Mouse (Mus musculus): ENCODE data around the gene Chchd1. TPM values are rescaled to one million over a fixed set of nuclear protein-coding genes. Genes with fewer than 3 reads are reported as not detected.

Gene Chchd1
- total RNA-seq, 4 experiments from 2014 or later, result 122 to 140 (median 126) TPM

GRCm38 (mm10) chr14:20724043-20724442, 21.2 kb downstream of the Chchd1 start:
- no peak for DNase-seq (ENCODE audit: low spot score in 2 of 2)

DNA sequence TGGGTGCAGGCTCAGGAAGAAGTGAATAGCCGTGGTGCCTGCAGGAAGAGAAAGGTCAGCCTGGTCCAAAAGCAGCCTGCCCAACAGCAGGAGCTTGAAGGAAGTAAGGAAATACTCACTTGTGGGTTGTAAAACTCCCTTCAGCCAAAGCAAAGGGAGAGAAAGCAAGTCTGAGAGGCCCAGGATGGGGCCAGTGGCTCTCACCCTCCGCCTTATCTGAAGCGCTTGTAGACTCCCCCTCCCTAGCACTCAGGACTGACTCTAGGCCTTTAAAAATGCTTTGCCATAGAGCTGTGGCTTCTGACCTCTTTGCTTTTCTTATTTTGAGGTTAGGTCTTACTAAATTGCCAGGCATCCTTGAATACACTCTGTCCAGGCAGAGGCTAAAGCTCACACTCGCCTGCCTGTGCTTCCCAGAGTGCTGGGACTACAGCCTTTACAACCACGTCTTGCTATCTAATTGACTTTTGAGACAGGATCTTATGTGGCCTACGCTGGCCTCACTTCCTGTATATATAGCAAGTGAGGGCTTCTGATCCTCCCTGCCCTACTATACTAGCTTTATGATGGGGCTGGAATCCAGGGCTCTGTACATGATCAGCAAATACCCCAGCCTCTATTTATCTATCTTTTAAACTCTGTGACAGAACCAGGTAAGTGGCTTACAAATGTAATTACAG, 23.0 kb downstream of the Chchd1 start:
- no peak for DNase-seq (ENCODE audit: low spot score in 2 of 2)

GRCm38 (mm10) chr14:20729871-20730270, 27.1 kb downstream of the Chchd1 start:
- no peak for DNase-seq (ENCODE audit: low spot score in 2 of 2)

DNA sequence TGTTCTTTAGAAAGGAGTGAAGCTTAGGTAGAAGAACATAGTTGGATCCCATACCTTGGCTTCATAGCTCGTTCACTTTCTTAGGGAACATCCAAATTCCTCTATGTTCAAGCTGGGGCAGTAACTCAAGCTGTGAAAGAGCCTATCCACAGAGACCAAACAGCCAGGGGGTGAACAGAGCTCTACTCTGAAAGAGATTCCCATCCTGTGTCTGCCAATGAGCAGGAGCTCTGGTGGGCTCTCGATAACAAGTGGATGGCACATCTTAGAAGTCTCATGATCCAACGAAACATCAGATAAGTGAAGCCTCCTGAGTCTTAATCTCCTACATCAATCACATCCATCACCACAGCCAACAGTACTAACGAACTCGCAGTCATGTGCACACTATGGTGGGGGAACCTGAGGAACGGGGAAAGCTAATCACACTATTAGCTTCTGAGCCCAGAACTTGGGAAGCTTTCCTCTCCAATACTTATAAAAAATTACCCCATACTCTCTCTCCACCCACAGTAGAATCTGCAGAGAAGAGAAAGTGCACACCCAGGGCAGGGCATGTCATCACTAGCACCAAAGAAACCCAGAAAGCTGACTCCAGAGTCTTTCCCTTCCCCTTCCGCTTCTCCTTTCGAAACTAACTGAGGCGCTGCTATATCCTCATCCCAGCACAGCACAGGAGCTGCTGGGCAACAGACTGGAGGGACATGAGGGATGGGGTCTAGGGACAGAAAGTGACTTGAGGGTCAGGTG, 28.2 kb downstream of the Chchd1 start:
- DNase-seq (ENCODE audit: low spot score in 2 of 2), result no peak

DNA sequence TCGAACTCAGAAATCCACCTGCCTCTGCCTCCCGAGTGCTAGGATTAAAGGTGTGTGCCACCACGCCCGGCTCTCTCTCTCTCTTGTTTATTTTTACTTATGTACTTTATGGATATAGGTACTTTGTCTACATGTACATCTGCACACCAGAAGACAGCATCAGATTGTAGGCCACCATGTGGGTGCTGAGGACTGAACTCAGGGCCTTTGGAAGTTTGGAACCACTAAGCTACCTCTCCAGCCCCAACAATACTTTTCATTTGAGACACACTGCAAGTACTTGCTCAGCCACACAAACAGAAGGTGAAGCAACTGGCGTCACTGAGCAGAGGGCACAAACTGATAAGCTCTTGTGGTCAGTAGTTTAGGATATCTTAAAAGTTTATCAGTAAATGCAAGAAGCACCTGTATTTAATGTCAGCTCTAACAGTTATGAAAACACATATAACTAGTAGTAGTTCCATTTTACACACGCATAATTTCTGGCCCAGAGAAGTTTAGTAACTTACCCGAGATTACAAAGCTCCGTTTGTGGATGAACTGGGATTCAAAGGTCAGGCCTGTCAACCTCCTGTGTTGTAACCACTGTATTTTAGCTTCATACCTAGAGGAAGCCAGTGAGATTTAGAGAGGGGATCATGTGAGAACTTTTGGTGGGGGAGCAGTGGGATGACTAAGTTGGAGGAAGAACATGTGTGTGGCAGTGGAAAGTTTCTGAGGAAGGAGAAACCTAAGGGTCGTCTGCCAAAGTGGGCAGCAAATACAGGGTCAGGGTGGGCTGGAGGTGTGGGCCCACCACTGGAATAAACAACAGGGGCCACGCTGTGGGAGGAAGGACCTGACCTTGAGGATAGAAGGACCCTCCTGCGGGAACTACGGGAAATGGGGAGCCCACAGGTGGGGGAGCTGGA, 30.5 kb downstream of the Chchd1 start:
- DNase-seq (ENCODE audit: low spot score in 2 of 2), result no peak

- DNase-seq (ENCODE audit: low spot score in 2 of 2), result peak; percentile 83 to 85
These were observed 31.4 kb downstream of the Chchd1 start, which contains the start of gene Ndst2 for GRCm38 (mm10) chr14:20733952-20734774. Gene Ndst2, minus strand, starts transcription at chr14:20734562.

- no peak for DNase-seq (ENCODE audit: low spot score in 2 of 2)
These were observed 32.2 kb downstream of the Chchd1 start for GRCm38 (mm10) chr14:20735052-20735451.

DNA sequence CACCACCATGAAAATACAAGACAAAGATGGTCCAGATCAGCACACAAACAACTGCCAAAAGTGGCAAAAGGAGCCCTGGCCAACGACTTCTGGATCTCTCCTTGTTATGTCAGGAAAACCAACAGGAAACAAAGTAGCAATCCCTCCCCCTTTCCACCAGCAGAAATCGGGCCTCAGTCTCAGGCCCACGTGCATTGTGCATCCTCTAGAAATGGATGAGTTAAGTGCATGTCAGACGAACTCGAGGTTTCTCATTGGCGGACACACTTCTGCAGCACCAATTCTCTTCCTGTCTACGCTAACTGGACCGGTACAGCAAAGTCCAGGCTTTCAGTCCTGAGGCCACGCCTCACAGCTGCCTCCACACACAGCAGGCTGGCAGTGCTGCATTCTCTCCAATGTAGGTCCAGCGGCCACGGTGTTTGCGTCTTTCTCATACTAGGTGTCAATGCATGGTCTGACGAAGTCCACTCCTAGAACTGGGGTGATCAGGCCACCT, 33.1 kb downstream of the Chchd1 start:
- DNase-seq (ENCODE audit: low spot score in 2 of 2), result no peak

DNA sequence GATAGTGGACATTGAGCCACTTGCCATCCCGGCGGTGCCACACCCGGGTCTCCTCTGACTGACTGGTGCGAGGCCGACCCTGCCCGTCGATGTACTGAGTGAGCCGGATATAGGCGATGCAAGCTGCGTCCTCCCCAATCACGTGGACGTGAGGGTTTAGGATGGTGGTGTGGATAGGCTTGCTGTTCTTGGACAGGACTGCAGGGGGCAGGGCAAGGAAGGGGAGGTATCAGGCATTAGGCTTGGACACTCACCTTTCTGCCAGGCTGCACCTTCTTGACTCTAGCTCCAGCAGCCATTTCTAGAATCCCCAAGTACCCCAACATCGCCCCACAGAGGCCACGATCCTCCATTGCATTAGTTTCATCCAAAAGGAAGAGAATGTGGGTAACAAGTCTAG, 34.5 kb downstream of the Chchd1 start:
- peak; percentile 36 to 41 for DNase-seq (ENCODE audit: low spot score in 2 of 2)

GRCm38 (mm10) chr14:20738511-20738910, 35.7 kb downstream of the Chchd1 start:
- no peak for DNase-seq (ENCODE audit: low spot score in 2 of 2)

DNA sequence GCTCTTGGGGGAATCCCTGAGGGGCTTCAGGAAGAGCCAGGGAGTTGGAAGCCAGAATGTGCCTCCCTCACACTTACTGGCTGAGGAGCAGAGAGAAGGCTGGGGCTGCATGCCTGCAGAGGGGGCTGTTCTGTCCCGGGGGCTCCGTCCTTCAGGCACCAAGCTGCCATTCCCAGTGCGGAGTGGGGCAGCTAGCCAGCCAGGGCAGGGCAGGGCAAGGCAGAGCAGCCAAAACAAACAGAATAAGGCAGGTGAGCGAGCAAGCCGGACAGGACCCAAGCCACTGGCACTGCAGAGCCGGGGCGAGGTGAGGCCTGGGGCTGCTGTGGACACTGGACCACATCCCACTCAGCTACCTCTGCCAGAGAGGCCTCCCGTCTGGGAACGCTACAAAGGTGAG, 38.5 kb downstream of the Chchd1 start:
- no peak for DNase-seq (ENCODE audit: low spot score in 2 of 2)

- DNase-seq (ENCODE audit: low spot score in 2 of 2), result peak in 1 of 2 experiments; percentile 53
These were observed 40.8 kb downstream of the Chchd1 start for GRCm38 (mm10) chr14:20743614-20744013.

DNA sequence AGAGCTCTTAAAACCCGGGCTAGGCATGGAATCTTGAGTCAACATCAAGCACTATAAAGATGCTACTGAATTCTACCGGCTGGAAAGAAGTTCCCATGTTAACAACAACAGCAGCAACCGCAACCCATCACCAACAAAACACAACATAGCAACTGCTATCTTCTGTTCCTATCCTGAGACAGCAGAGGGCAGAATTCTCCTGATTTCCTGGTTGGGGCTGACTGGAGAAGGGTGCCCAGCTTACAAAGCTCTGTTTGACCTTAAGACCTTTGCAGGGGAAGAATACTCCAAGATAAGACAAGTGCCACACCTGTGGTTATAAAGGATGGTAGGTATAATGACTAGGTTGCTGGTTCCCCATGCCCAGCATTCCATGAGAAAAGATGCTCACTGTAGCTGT, 44.1 kb downstream of the Chchd1 start:
- DNase-seq (ENCODE audit: low spot score in 2 of 2), result no peak

DNA sequence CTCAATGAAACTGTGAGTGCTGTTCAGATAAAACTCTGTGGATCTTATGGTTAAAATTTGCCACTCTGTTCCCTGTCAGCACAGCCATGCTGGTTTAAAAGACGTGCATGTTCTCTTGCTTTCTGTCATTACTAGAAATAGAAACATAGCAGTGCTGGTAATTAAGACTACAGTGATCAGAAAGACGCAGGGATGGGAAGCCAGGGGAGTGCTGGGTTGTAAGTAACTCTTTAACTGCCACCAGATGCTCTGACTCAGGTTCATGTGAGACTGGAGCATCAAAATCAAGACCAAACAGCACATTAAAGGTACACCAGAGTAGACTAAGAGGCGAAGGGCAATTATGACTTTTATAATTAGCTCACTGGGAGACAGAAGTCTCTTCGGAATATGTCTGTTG, 45.6 kb downstream of the Chchd1 start:
- DNase-seq (ENCODE audit: low spot score in 2 of 2), result no peak

DNA sequence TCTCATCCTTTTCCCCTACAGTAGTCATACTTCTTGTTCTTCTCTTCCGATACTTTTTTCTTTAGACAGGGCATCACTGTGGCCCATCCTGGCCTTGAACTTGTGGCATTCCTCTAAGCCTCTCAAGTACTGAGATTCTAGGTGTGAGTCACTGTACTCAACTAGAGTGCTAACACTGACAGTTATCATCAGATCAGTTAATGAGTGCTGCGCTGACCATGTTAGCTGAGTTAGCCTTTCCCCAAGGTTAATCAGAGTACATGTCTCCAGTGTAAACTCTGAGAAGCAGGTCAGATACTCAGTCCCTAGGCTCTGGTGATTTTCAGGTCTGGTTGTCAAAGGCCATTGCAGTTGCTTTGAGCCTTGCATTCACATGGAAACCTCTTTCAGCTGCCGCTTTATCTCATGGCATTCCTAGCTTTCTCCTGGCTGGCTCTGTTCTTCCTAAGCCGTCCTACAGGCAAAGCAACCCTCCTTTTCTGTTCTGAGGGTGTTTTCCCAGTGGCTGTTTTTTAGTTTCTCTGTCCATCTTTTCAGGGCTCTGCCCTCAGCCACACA, 46.8 kb downstream of the Chchd1 start:
- DNase-seq (ENCODE audit: low spot score in 2 of 2), result no peak

DNA sequence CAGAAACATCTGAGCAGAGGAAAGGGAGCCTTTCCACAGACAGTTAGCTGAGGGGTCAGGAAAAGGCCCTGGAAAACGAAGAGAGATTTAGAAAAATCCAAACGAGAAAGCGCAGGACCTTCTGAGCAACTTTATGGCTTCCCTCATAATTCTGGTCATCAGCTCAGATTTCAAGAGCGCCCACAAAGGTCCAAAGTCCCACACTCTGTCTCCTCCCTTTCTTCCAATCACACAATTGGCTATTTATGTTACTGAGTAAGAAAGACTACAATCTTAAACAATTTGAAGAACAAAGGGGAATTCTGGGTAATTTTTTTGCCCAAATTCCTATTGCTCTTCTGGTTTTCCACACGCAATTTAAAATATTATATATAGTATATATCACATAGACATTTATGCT, 47.7 kb downstream of the Chchd1 start:
- DNase-seq (ENCODE audit: low spot score in 2 of 2), result no peak

DNA sequence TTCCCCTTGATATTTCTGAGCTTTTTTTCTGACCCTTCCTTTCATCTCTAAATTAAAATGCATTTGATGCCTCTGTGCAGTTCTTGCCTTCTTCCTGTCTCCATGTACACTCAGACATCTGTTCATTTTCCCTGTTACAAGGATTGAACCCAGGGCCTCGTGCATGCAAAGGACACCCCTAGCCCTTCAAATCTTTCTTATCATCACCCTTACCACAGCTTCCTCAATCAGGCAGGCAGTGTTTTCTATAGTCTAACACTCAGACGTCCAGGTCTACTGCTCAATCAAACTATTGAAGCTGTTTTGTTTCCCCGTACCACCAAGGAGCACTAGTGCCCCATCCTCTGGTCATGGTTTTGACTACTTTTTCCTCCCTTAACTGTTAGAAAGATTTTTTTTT, 51.0 kb downstream of the Chchd1 start:
- no peak for DNase-seq (ENCODE audit: low spot score in 2 of 2)

All from gastrocnemius, adult 8-10 months (tissue).